Mouse (Mus musculus): Measurements from ENCODE around the gene Casz1. TPM values are rescaled to one million over a fixed set of nuclear protein-coding genes. Genes with fewer than 3 reads are reported as not detected.

The Casz1 gene
- 12.6 TPM for polyA plus RNA-seq (2014; fragmentation: Illumina TruSeq; extraction: RNeasy Lipid Tissue Mini Kit (QIAGEN cat#74804); ENCODE audit: low replicate concordance)

DNA sequence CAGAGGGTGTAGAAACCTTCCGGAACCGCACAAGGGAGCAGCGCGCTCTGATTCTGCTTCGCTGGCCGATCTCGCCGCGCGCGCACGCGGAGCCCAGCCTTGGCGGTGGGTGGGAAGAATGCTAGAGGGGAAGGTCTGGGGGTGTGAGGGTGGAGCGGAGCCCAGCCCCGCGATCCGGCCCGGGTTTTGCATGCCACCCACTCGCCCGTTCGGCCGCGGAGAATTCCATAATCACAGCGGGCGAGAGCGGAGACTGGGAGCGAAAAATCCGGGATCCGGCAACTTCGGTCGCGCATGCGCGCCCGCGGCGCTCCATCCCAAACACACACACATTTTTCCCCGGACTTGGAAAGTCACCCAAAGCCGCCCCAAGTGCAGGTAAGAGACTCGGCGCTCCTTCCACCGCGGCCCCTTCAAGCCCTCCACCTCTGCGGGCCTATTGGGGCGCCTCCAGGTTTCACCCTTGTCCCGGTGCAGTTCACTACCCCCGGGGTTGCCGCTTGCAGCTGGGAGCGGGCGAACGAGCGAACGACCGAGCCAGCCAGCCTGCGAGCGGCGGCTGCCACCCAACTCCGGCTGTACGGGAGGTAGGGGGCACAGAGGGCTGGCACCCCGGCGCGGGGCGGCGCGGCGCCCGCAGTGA lies at the start of gene Casz1:
Casz1 (plus strand) TSS at position 293 of the 643 bp plus-strand sequence.

Other genes with a start within 250 kb of the Casz1 start
- 2.7 TPM for gene Exosc10, start 246.0 kb upstream of the Casz1 start, polyA plus RNA-seq (2014; fragmentation: Illumina TruSeq; extraction: RNeasy Lipid Tissue Mini Kit (QIAGEN cat#74804); ENCODE audit: low replicate concordance)
- not detected for gene Srm, start 212.9 kb upstream of the Casz1 start, polyA plus RNA-seq (2014; fragmentation: Illumina TruSeq; extraction: RNeasy Lipid Tissue Mini Kit (QIAGEN cat#74804); ENCODE audit: low replicate concordance)
- not detected for gene Masp2, start 201.9 kb upstream of the Casz1 start, polyA plus RNA-seq (2014; fragmentation: Illumina TruSeq; extraction: RNeasy Lipid Tissue Mini Kit (QIAGEN cat#74804); ENCODE audit: low replicate concordance)
- gene Tardbp, start 177.4 kb upstream of the Casz1 start, polyA plus RNA-seq (2014; fragmentation: Illumina TruSeq; extraction: RNeasy Lipid Tissue Mini Kit (QIAGEN cat#74804); ENCODE audit: low replicate concordance) = 835 TPM
- gene Gm572, start 161.1 kb upstream of the Casz1 start, polyA plus RNA-seq (2014; fragmentation: Illumina TruSeq; extraction: RNeasy Lipid Tissue Mini Kit (QIAGEN cat#74804); ENCODE audit: low replicate concordance) = not detected

All from small intestine, adult 10 weeks (tissue).